Mouse (Mus musculus) liver, embryonic 13.5 days (tissue): ENCODE results near the gene 4930524J08Rik. TPM values are rescaled to one million over a fixed set of nuclear protein-coding genes. Genes with fewer than 3 reads are reported as not detected.
A peak's percentile ranks its signal among the peaks of the same experiment; 100 is the strongest.

Source experiments
- ATAC-seq: fragments of 200-750 bp; cut with Nextera tagmentation; 2 replicates; pipeline ENCODE4 v1.8.0; 2017; ENCODE audit warnings: low read depth, mild to moderate bottlenecking, moderate number of reproducible peaks, moderate library complexity
- DNase-seq: peaks from one replicate; pipeline ENCODE4 v3.0.0; 2022
- H3K27ac ChIP-seq: fragments of 300-500 bp; sonication (generic); 2 replicates; pipeline ENCODE4 v1.5.1; 2015; ENCODE audit warnings: moderate library complexity, mild to moderate bottlenecking, inconsistent platforms
- H3K27me3 ChIP-seq: fragments of 300-500 bp; sonication (generic); 2 replicates; pipeline ENCODE4 v1.6.1; 2015; ENCODE audit warnings: mild to moderate bottlenecking, inconsistent platforms
- H3K36me3 ChIP-seq: fragments of 300-500 bp; sonication (generic); 2 replicates; pipeline ENCODE4 v1.6.1; 2015; ENCODE audit warnings: mild to moderate bottlenecking, inconsistent platforms
- H3K4me1 ChIP-seq: fragments of 300-500 bp; sonication (generic); replicated peaks from 2 replicates; pipeline ENCODE4 v1.6.1; 2015; ENCODE audit warnings: inconsistent platforms
- H3K4me2 ChIP-seq: fragments of 300-500 bp; sonication (generic); 2 replicates; pipeline ENCODE4 v1.6.1; 2015; ENCODE audit warnings: inconsistent platforms, mild to moderate bottlenecking, moderate library complexity
- H3K4me3 ChIP-seq: fragments of 300-500 bp; sonication (generic); replicated peaks from 2 replicates; pipeline ENCODE4 v1.5.1; 2015; ENCODE audit warnings: mild to moderate bottlenecking, inconsistent platforms
- H3K9ac ChIP-seq: fragments of 300-500 bp; sonication (generic); 2 replicates; pipeline ENCODE4 v1.6.1; 2015; ENCODE audit warnings: mild to moderate bottlenecking, inconsistent platforms
- H3K9me3 ChIP-seq: fragments of 300-500 bp; sonication (generic); replicated peaks from 2 replicates; pipeline ENCODE4 v1.6.1; 2016; ENCODE audit warnings: inconsistent platforms
- WGBS: fragments of 180-500 bp; shearing (Covaris S2); methylation state at CpG from one replicate; pipeline ENCODE4 v1.1.7; 2015; ENCODE audit not compliant: insufficient replicate concordance; 5-methylcytosine and 5-hydroxymethylcytosine counted together
- polyA plus RNA-seq: library from polyadenylated mRNA; unstranded; fragments of >200 nt; fragmentation: Nextera tagmentation; extraction: Ambion mirVana; gene quantifications from 2 replicates; pipeline ENCODE4 v1.2.1, GENCODE M21; 2015

4930524J08Rik gene
- polyA plus RNA-seq, 1 experiment from 2014 or later, result 0.46 TPM

DNA sequence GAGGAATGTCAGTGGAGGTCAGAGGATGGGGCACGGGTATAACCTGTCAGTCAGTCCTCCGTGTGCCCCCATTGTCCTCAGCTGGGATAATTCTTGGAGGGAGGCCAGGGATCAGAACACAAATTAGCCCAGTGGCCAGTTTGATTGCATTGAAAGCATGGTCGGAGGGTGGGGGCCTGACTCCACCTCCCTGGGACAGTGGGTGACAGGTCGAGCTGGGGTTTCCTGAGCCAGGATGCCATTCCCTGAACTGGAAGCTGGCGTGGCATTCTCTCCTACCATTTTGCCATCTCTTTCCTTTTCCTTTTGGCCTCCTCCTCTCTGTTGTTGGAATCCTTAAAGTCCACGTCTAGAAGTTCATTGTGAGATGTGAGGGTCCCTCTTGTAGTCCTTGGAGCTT, 27.0 kb downstream of the 4930524J08Rik start:
- ATAC-seq, result 0 out of 2 replicates have a peak, but pooled peaks have one; percentile 4
- DNase-seq, result no peak
- Histone ChIP-seq H3K27me3 (no peaks in the 10 kb centered on the region), H3K4me3 (no peak overlapping the region), H3K27ac (peak overlapping the region; percentile 35; the same call in 1 of the 2 replicates), H3K9ac (no peak overlapping the region), H3K36me3 (no peaks in the 10 kb centered on the region), H3K4me2 (peak overlapping the region; percentile 6; the same call in 1 of the 2 replicates), H3K9me3 (no peaks in the 10 kb centered on the region), H3K4me1 (peaks cover 44% of the 10 kb centered on the region)
- WGBS, result 72% methylated on average over 6 of the region's 6 CpGs

DNA sequence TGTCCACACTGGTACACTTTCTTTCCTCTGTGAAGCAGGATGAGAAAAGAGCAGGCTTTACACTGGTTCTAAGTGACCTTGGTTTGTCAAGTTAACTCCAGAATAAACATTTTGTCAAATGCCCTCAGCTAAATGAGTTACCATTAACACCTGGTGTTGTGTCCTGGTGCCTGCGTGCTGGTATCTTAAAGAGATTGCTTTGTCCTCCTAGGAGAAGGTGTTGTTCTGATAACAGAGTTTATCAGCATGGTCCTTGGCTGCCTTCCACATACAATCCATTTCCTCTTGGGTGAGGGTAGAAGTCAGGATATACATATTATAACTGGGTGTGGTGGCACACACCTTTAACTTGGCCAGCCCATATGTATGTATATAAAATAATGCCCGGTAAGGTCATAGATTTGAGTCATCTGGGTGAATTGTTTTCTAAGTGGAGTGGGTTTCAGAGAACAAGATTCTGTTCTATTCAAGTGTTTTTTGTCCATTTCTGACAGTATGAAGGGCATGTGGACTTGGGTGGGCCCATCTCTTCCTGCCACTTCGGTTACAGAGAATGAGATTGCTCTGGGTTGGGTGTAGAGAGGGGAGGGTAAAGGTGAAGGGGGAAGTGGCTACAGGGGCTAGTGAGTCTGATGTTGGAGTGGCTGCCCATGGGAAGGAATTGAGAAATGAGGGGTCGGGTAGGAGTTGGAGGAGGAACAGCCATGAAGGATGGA, 27.6 kb downstream of the 4930524J08Rik start:
- H3K9ac ChIP-seq, result no peak overlapping the region
- H3K4me2 ChIP-seq, result no peak overlapping the region
- H3K9me3 ChIP-seq, result no peaks in the 10 kb centered on the region
- peak overlapping the region; percentile 35; the same call in 1 of the 2 replicates for H3K27ac ChIP-seq
- 45% methylated on average over 4 of the region's 4 CpGs for WGBS
- H3K4me3 ChIP-seq, result no peak overlapping the region
- H3K36me3 ChIP-seq, result no peaks in the 10 kb centered on the region
- H3K4me1 ChIP-seq, result peaks cover 38% of the 10 kb centered on the region
- H3K27me3 ChIP-seq, result no peaks in the 10 kb centered on the region
- DNase-seq (no peak), ATAC-seq (peak; percentile 62)

GRCm38 (mm10) chr5:100007040-100007375, 28.1 kb downstream of the 4930524J08Rik start:
- DNase-seq, result no peak
- ATAC-seq, result no peak
- 81% methylated on average over 4 of the region's 4 CpGs for WGBS
- H3K4me3 ChIP-seq, result no peak overlapping the region
- H3K9ac ChIP-seq, result no peak overlapping the region
- H3K36me3 ChIP-seq, result no peaks in the 10 kb centered on the region
- no peak overlapping the region for H3K27ac ChIP-seq
- no peak overlapping the region for H3K4me2 ChIP-seq
- H3K4me1 ChIP-seq, result peaks cover 38% of the 10 kb centered on the region
- no peaks in the 10 kb centered on the region for H3K27me3 ChIP-seq
- no peaks in the 10 kb centered on the region for H3K9me3 ChIP-seq

DNA sequence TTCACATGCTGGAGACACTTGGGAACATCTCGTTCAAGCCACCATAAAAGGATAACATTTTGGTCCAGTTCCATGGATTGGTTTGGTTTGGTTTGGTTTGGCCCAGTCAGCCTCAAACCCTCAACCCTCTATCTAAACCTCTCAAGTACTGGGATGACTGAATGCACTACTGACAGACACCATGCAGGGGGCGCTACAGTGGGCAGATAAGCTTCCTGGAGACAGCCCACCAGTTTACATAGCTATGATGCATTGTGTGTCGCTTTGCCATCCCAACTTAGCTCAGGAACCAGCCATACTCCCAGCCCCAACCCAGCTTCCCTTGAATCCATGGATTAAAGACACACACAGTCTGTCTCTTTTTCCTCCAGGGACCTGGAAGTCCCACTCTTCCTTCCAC, 29.6 kb downstream of the 4930524J08Rik start:
- Histone ChIP-seq H3K9me3 (no peaks in the 10 kb centered on the region), H3K4me3 (no peak overlapping the region), H3K4me2 (no peak overlapping the region), H3K9ac (no peak overlapping the region), H3K36me3 (no peaks in the 10 kb centered on the region), H3K27me3 (no peaks in the 10 kb centered on the region), H3K4me1 (peaks cover 34% of the 10 kb centered on the region), H3K27ac (no peak overlapping the region)
- DNase-seq, result no peak
- WGBS, result 34% methylated on average over 3 of the region's 3 CpGs
- ATAC-seq, result no peak

DNA sequence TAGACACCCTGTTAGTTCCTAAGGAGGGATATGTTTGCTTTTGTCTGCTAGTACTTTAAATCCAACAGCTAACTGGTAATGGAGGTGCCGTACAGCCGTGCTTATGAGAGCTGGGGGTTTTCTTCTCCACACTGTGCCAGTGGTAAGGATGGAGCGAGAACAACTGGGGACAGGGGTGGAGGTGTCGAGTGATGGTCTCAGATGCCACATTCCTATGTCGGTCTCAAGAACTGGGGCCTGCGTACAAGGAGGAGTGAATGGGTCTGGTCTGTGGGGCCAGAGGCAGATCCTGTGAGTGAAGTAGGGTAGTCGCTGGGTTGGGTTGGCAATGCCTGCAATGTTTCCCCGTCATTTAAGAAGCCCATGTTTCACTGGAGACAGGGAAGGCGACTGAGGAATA, 33.7 kb downstream of the 4930524J08Rik start:
- H3K27me3 ChIP-seq, result 0 out of 2 replicates have a peak, but pooled peaks cover 5% of the 10 kb centered on the region
- H3K27ac ChIP-seq, result no peak overlapping the region
- H3K9ac ChIP-seq, result no peak overlapping the region
- H3K4me2 ChIP-seq, result no peak overlapping the region
- no peak for DNase-seq
- no peak for ATAC-seq
- 83% methylated on average over 9 of the region's 9 CpGs for WGBS
- no peaks in the 10 kb centered on the region for H3K4me1 ChIP-seq
- no peaks in the 10 kb centered on the region for H3K9me3 ChIP-seq
- no peaks in the 10 kb centered on the region for H3K36me3 ChIP-seq
- no peak overlapping the region for H3K4me3 ChIP-seq

GRCm38 (mm10) chr5:100020089-100020488, 41.2 kb downstream of the 4930524J08Rik start:
- no peak for DNase-seq
- Histone ChIP-seq H3K4me3 (no peak overlapping the region), H3K27ac (no peak overlapping the region), H3K27me3 (0 out of 2 replicates have a peak, but pooled peaks cover 5% of the 10 kb centered on the region), H3K4me2 (no peak overlapping the region), H3K4me1 (peaks cover 33% of the 10 kb centered on the region), H3K36me3 (no peaks in the 10 kb centered on the region), H3K9me3 (no peaks in the 10 kb centered on the region), H3K9ac (no peak overlapping the region)
- peak; percentile 87 for ATAC-seq

GRCm38 (mm10) chr5:100024403-100024802, 45.5 kb downstream of the 4930524J08Rik start:
- H3K27ac ChIP-seq, result no peak overlapping the region
- no peak overlapping the region for H3K4me3 ChIP-seq
- DNase-seq, result no peak
- no peak overlapping the region for H3K4me2 ChIP-seq
- 63% methylated on average over 5 of the region's 5 CpGs for WGBS
- H3K9ac ChIP-seq, result no peak overlapping the region
- no peaks in the 10 kb centered on the region for H3K9me3 ChIP-seq
- peaks cover 36% of the 10 kb centered on the region for H3K4me1 ChIP-seq
- H3K36me3 ChIP-seq, result no peaks in the 10 kb centered on the region
- no peaks in the 10 kb centered on the region for H3K27me3 ChIP-seq
- ATAC-seq, result no peak

DNA sequence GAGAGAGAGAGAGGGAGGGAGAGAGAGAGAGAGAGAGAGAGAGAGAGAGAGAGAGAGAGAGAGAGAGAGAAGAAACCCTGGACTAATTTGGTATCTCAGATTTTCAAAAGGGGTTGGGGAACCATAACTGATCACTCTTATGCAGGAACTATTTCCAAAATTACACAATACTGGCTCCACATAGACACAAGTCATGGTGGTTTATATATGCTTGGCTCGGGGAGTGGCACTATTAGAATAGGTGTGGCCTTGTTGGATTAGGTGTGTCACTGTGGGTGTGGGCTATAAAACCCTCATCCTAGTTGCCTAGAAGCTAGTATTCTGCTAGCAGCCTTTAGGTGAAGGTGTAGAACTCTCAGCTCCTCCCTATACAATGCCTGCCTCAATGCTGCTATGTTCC, 46.0 kb downstream of the 4930524J08Rik start:
- Histone ChIP-seq H3K36me3 (no peaks in the 10 kb centered on the region), H3K4me2 (no peak overlapping the region), H3K9ac (no peak overlapping the region), H3K27ac (no peak overlapping the region), H3K4me1 (peaks cover 31% of the 10 kb centered on the region), H3K9me3 (no peaks in the 10 kb centered on the region), H3K27me3 (no peaks in the 10 kb centered on the region), H3K4me3 (no peak overlapping the region)
- WGBS, result 39% methylated on average over 1 of the region's 1 CpGs
- ATAC-seq (no peak), DNase-seq (no peak)

Other genes starting within 250 kb of the 4930524J08Rik start
- gene Rasgef1b, start 250.0 kb upstream of the 4930524J08Rik start, polyA plus RNA-seq, result 4.3 and 5.1 TPM in 2 replicates
- gene Vamp9, start 72.8 kb upstream of the 4930524J08Rik start, polyA plus RNA-seq, result not detected in 2 replicates
- 84.1 and 109 TPM in 2 replicates for gene Hnrnpd, start 123 bp upstream of the 4930524J08Rik start, polyA plus RNA-seq
- gene Hnrnpdl, start 60.6 kb downstream of the 4930524J08Rik start, polyA plus RNA-seq, result 63.6 and 67.9 TPM in 2 replicates
- 25.8 and 29.3 TPM in 2 replicates for gene Enoph1, start 60.9 kb downstream of the 4930524J08Rik start, polyA plus RNA-seq
- 0.83 and 1.7 TPM in 2 replicates for gene Tmem150c, start 180.7 kb downstream of the 4930524J08Rik start, polyA plus RNA-seq